Mouse (Mus musculus) embryo, embryonic 11.5 days (tissue): ENCODE measurements around the gene Icam4.
"Not testable (repeated sequence)": the region's sequence is repeated elsewhere in the genome, so short reads cannot be mapped to it uniquely, and the experiment has no call there.

Experiments
- DNase-seq: peaks from one replicate; pipeline ENCODE4 v3.0.0-alpha.2; 2012; ENCODE audit warnings: low read depth, low spot score

The Icam4 gene

GRCm38 (mm10) chr9:21029291-21030054 is at the start of gene Icam4:
Icam4 (plus strand) TSS chr9:21029373.
- peak; percentile 61 for DNase-seq

DNA sequence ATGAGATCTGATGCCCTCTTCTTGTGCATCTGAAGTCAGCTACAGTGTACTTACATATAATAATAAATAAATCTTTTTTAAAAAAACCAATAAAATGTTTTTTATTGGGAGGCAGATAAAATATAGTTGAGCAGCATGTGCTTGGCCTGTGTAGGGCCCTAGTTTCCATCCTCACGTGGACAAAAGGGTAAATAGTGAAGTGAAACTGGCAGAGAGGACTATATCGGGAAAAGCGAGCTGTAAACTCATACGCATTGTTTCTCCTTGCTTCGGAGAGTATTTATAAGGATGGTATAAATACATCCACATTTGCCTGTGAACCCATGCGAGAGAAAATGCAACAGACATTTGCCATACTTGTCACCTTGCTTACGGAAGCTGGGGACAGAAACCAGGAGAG is 49.4 kb upstream of the Icam4 start:
- no peak for DNase-seq

DNA sequence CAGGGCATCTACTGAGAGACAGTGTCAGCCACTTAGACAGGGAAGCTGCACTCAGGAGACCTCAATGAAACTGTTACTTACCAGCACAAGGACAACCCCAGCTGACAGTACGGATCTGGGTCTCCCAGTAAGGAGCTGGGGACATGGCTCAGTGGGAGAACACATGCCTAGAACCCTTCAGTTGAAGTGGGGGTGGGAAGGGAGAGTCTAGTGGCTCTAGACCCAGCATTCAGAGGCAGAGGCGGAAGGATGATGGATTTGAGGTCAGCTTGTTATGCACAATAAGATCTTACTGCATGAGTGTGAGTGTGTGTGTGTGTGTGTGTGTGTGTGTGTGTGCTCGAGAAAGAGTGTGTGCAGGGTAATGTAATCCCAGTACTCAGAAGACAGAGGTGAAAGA is 47.0 kb upstream of the Icam4 start:
- DNase-seq, result no peak

- no peak for DNase-seq
Measured at GRCm38 (mm10) chr9:20983169-20983568, 46.0 kb upstream of the Icam4 start.

DNA sequence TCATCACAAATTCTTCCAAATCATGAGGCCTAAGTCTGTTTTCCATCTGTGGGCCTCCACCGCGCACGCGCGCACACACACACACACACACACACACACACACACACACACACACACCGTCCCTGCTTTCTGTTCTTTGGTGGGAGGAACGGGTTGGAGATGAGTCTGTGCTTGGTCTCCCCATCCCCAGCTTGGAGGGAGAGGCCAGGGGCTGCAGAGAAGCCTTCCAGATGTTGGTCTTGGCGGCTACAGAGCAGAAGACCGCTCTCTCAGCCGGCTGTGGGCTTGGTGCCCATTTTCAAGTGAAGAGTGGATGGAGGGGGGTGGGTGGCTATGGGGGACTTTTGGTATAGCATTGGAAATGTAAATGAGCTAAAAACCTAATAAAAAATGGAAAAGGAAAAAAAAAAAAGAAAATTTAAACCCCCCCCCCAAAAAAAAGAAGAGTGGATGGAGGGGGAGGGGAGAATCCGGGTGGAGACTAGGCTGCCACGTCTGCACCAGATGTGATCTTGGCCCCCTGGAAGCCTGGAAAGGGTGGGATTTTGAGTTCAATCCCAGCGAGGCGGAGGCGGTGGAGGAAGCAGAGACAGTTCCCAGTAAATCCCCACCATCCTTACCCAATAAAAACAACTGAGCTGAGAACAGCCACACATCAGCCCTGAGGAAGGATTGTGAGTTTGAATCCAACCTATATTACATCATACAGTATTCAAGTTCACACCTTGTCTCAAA is 42.1 kb upstream of the Icam4 start:
- DNase-seq, result no peak

- no peak for DNase-seq
Measured at GRCm38 (mm10) chr9:20987953-20988352, 41.2 kb upstream of the Icam4 start.

GRCm38 (mm10) chr9:20990861-20991260 is 38.3 kb upstream of the Icam4 start:
- no peak for DNase-seq

GRCm38 (mm10) chr9:20991587-20991986 is 37.6 kb upstream of the Icam4 start:
- no peak for DNase-seq

- no peak for DNase-seq
Measured at GRCm38 (mm10) chr9:20993165-20993898, 35.8 kb upstream of the Icam4 start.

DNA sequence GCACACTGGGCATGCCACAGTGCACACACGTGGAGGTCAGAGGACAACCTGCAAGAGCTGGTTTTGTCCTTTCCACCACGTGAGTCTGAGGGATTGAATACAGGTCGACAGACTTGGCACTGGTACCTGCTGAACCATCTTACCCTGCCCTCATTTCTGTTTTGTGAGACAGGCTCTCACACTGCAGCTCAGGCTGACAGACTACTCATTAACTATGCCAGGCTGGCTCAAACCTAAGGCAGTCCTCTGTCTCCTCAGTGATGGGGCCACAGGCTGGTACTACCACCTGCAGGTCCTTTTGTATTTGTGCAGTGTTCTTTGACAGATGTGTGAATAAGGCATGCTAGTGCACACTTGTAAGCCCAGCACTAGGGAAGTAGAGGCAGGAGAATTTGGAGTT is 34.1 kb upstream of the Icam4 start:
- no peak for DNase-seq

DNA sequence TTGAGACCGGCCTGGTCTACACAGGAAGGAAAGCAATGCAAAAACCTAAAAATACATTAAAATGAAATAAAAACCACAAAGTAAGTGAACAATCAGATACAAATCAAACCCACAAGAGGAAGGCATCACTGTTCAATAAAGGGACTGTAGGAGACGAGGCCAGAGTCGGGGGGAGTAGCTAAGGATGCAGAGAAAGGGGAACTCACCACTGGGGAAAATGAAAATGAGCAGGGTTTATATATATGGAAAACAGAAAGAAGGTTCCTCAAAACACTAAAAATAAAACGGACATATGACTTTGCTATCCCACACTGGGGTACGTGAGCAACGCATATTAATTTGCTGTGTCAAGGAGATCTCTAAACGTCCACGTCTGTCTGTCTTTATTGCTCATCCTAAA is 32.1 kb upstream of the Icam4 start:
- no peak for DNase-seq

DNA sequence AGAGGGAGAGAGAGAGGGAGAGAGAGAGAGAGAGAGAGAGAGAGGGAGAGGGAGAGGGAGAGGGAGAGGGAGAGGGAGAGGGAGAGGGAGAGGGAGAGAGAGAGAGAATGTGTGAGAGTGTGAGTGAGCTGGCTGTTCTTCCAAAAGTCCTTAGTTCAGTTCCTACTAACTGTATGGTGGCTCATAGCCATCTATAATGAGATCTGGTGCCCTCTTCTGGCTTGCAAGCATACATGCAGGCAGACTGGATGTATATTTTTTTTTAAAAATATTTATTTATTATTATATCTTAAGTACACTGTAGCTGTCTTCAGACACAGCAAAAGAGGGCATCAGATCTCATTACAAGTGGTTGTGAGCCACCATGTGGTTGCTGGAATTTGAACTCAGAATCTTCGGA is 30.8 kb upstream of the Icam4 start:
- not testable (repeated sequence) for DNase-seq

- no peak for DNase-seq
Measured at GRCm38 (mm10) chr9:21000811-21001210, 28.4 kb upstream of the Icam4 start.

DNA sequence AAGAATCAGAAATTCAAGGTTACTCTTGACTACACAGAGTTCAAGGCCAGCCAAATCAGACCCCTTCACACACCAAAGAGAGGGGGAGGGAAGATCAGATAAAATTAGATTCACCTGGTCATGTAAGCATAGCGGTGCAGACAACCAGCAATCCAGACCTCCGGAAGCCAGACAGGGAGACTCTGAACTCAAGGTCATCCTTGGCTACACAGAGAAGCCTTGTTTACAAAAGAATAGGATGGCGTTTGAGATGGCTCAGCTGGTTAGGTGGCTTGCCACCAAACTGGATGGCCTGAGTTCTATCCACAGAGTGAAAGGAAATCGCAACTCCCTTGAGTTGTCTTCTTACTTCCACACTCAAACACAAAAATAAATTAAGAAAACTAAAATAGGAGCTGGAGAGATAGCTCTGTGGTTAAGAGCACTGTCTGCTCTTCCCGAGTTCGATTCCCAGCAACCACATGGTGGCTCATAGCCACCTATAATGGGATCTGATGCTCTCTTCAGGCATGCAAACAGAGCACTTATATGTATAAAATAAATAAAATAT is 27.4 kb upstream of the Icam4 start:
- DNase-seq, result no peak

DNA sequence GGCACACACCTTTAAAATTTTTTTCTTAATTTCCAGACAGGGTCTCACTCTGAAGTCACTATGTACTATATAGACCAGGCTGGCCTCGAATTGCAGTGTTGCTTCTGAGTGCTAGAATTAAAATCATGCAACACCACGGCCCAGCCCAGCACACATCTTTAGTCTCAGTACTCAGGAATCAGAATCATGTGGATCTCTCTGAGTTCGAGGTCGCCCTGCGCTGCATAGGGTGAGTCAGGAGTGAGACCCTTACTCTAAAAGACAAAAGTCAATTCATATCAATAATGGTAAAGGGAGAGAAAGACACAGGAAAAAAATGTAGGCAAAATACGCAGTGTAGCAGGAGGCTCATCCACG is 26.9 kb upstream of the Icam4 start:
- DNase-seq, result no peak

DNA sequence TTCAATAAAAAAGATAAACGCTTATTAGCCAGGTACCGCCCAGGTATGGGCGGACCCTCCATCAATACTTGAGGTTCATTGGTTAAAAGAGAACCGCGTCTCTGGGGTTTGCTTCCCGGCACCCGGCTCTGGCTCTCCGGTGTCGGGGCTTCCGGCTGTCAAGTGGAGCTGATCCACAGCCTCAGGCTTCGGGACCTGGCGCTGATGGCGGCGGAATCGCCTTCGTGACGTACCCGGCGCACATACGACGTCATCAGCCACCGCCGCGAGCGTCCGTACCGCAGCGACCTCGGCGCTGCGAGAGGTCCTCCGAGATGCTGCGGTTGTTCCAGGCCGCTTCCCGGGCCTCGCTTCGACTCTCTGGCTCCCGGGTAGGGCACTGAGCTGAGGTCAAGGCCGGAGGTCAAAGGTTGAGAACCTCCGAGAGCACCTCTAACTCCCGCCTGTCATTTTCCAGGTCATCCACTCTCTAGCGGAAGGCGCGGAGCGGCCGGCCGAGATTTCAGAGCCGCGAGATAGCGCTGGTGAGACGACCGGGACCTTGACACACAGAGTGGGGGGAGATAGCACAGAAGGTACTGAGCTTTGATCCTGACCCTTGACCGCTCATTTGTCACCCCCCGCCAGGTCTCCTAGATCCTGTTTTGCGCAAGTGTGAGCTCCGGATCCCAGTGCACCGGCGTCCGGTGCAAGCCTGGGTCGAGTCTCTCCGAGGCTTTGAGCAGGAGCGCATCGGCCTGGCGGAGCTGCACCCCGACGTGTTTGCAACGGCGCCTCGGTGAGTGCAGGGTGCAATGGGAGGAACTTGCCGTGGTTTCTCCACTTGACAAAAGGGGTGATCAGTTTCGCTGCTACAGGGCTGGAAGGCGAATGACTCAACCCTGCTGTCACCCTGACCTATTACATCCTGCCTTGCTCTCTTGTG is 26.3 kb upstream of the Icam4 start, which contains the start of gene Mrpl4:
Mrpl4 (plus strand) TSS at position 112 of the 925 bp plus-strand sequence.
- DNase-seq, result peak; percentile 83

- no peak for DNase-seq
Measured at GRCm38 (mm10) chr9:21007313-21007952, 21.7 kb upstream of the Icam4 start.

- DNase-seq, result no peak
Measured at GRCm38 (mm10) chr9:21008007-21008406, 21.2 kb upstream of the Icam4 start.

DNA sequence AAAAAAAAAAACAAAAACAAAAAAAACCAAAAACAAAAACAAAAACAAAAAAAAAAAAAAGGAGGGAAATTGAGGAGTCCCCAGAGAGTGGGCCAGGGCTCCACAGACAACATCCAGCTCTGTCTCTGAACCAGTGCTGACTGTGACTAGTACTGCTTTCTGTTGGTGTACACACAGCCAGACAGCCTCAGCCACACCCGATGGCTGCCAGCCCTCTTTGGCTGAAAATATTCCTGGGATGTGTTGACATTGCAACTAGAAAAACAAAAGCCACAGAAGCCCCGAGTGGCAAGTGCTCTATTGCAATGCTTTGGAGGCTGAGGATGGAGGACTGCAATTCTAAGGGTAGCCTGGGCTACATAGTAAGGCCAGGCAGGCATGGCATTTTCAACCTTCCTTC is 18.8 kb upstream of the Icam4 start:
- DNase-seq, result no peak

DNA sequence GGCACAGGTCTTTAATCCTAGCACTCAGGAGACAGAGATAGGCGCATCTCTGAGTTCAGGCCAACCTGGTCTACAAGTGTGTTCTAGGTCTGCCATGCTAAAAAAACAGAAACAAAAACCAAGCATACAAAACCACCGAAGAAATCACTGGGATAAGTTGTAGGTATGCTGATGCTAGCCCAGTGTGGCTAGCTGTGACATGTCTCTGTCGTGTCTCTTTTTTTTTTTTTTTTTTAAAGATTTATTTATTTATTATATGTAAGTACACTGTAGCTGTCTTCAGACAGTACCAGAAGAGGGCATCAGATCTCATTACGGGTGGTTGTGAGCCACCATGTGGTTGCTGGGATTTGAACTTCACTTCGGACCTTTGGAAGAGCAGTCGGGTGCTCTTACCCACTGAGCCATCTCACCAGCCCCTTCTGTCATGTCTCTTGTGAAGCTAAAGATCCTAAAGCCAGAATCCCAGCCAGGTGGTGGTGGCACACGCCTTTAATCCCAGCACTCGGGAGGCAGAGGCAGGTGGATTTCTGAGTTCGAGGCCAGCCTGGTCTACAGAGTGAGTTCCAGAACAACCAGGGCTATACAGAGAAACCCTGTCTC is 18.1 kb upstream of the Icam4 start:
- DNase-seq, result not testable (repeated sequence)
